Mouse (Mus musculus) embryonic stem cell, embryonic (primary cell): Measurements from ENCODE around the gene Entpd2.

Experiments
- CTCF ChIA-PET, 4 experiments: fragments of 300-600 bp in 2 of 4; fragments of 350-600 bp in 2 of 4; sonication (Branson Sonifier 250); formaldehyde crosslinking; loops; one replicate each; lab custom pipeline; 2022; ENCODE audit warnings: inconsistent platforms in 2 of 4; lab: Charles Lee
- POLR2A ChIA-PET, 4 experiments: fragments of 300-600 bp in 2 of 4; fragments of 350-600 bp in 2 of 4; sonication (Branson Sonifier 250); formaldehyde crosslinking; loops; one replicate each; lab custom pipeline; 2022; ENCODE audit warnings: antibody characterized with exemption in 4 of 4, inconsistent platforms in 1 of 4; lab: Charles Lee

Gene Entpd2

GRCm38 (mm10) chr2:25371764-25372643 lies 23.7 kb upstream of the Entpd2 start, which contains the start of gene Sapcd2:
Gene Sapcd2, plus strand, starts transcription at chr2:25372321.
- CTCF ChIA-PET, result interaction anchor here (0.5 to 2.7 kb wide), 25 partner anchors 18 to 209 kb away, joined by 3 to 17 read pairs (median 4); partner anchors contain the start of genes Abca2 (in 1 of the 4), Ajm1 (in 1 of the 4), Entpd2 (in 1 of the 4) and Tubb4b (in 1 of the 4)

GRCm38 (mm10) chr2:25372644-25373391 lies 22.9 kb upstream of the Entpd2 start:
- ChIA-PET CTCF (interaction anchor here (0.5 to 4.1 kb wide), 26 partner anchors 17 to 208 kb away, joined by 3 to 26 read pairs (median 4); partner anchors contain the start of genes Abca2 (in 1 of the 4), Ajm1 (in 1 of the 4), Entpd2 (in 1 of the 4) and Npdc1 (in 1 of the 4)), POLR2A (interaction anchor here in 3 of 4 experiments (0.5 to 11.6 kb wide), 84 partner anchors 8 to 611 kb away, joined by 3 to 146 read pairs (median 5); partner anchors contain the start of genes Anapc2 (in 2 of the 3), Cysrt1 (in 2 of the 3), Edf1 (in 2 of the 3) and Entpd2 (in 2 of the 3))

More at GRCm38 (mm10) chr2:25371764-25372643, 23.7 kb upstream of the Entpd2 start, which contains the start of gene Sapcd2:
- POLR2A ChIA-PET, result interaction anchor here in 3 of 4 experiments (0.5 to 11.6 kb wide), 90 partner anchors 9 to 611 kb away, joined by 3 to 146 read pairs (median 4); partner anchors contain the start of genes Anapc2 (in 2 of the 3), Cysrt1 (in 2 of the 3), Edf1 (in 2 of the 3) and Entpd2 (in 2 of the 3)

- ChIA-PET POLR2A (interaction anchor here in 3 of 4 experiments (1.5 to 11.6 kb wide), 17 partner anchors 8 to 210 kb away, joined by 4 to 146 read pairs (median 17); partner anchors contain the start of genes Entpd2 (in 2 of the 3), Uap1l1 (in 2 of the 3), Anapc2 (in 1 of the 3) and Ssna1 (in 1 of the 3)), CTCF (interaction anchor here in 3 of 4 experiments (1.0 to 4.1 kb wide), 6 partner anchors 23 to 145 kb away, joined by 3 to 26 read pairs (median 4); partner anchors contain the start of gene Npdc1 (in 1 of the 3))
Observed at GRCm38 (mm10) chr2:25373431-25373830, 22.2 kb upstream of the Entpd2 start.

- CTCF ChIA-PET, result interaction anchor here (0.6 to 4.1 kb wide), 43 partner anchors 8 to 282 kb away, joined by 3 to 28 read pairs (median 4); partner anchors contain the start of genes Entpd2 (in 3 of the 4), Abca2 (in 2 of the 4), Anapc2 (in 2 of the 4) and Ssna1 (in 2 of the 4)
- POLR2A ChIA-PET, result interaction anchor here (0.6 to 11.6 kb wide), 34 partner anchors 9 to 190 kb away, joined by 3 to 146 read pairs (median 4); partner anchors contain the start of genes Anapc2 (in 2 of the 4), Dpp7 (in 2 of the 4), Entpd2 (in 2 of the 4) and Ssna1 (in 2 of the 4)
Observed at GRCm38 (mm10) chr2:25376589-25376988, 19.1 kb upstream of the Entpd2 start.

- POLR2A ChIA-PET, result interaction anchor here in 3 of 4 experiments (0.5 to 6.6 kb wide), 5 partner anchors 9 to 822 kb away, joined by 3 to 43 read pairs (median 5); partner anchors contain the start of genes Entpd2 (in 1 of the 3) and Sapcd2 (in 1 of the 3)
- CTCF ChIA-PET, result interaction anchor here (0.6 to 1.6 kb wide), 5 partner anchors 8 to 106 kb away, joined by 3 to 5 read pairs (median 3); no protein-coding TSS in a partner anchor
Observed at GRCm38 (mm10) chr2:25384492-25384891, 11.2 kb upstream of the Entpd2 start.

- CTCF ChIA-PET, result interaction anchor here in 3 of 4 experiments (0.8 to 3.2 kb wide), 5 partner anchors 9 to 35 kb away, joined by 4 to 15 read pairs (median 9); no protein-coding TSS in a partner anchor
- POLR2A ChIA-PET, result interaction anchor here in 2 of 4 experiments (0.8 to 6.8 kb wide), 7 partner anchors 9 to 130 kb away, joined by 3 to 43 read pairs (median 4); partner anchors contain the start of gene Sapcd2 (in 1 of the 2)
Observed at GRCm38 (mm10) chr2:25391266-25391665, 4.4 kb upstream of the Entpd2 start.

GRCm38 (mm10) chr2:25394281-25395221 lies 1.1 kb upstream of the Entpd2 start:
- ChIA-PET POLR2A (interaction anchor here in 3 of 4 experiments (0.5 to 6.8 kb wide), 11 partner anchors 13 to 459 kb away, joined by 3 to 43 read pairs (median 4); partner anchors contain the start of genes Arrdc1 (in 1 of the 3), Fut7 (in 1 of the 3) and Tubb4b (in 1 of the 3)), CTCF (interaction anchor here (0.6 to 4.4 kb wide), 9 partner anchors 8 to 187 kb away, joined by 3 to 17 read pairs (median 3); partner anchors contain the start of genes Abca2 (in 1 of the 4), Ajm1 (in 1 of the 4) and Sapcd2 (in 1 of the 4))

GRCm38 (mm10) chr2:25396597-25396983 lies 916 bp downstream of the Entpd2 start:
- ChIA-PET CTCF (interaction anchor here (0.6 to 4.4 kb wide), 18 partner anchors 14 to 195 kb away, joined by 3 to 17 read pairs (median 4); partner anchors contain the start of genes Abca2 (in 2 of the 4), Ajm1 (in 1 of the 4), Sapcd2 (in 1 of the 4) and Traf2 (in 1 of the 4)), POLR2A (interaction anchor here (0.6 to 6.8 kb wide), 34 partner anchors 8 to 216 kb away, joined by 3 to 43 read pairs (median 5); partner anchors contain the start of genes Sapcd2 (in 3 of the 4), Tubb4b (in 2 of the 4), AL732309.1 (in 1 of the 4) and Anapc2 (in 1 of the 4))

- CTCF ChIA-PET, result interaction anchor here in 3 of 4 experiments (0.6 to 4.4 kb wide), 12 partner anchors 14 to 181 kb away, joined by 3 to 17 read pairs (median 4); partner anchors contain the start of genes Abca2 (in 1 of the 3) and Traf2 (in 1 of the 3)
- POLR2A ChIA-PET, result interaction anchor here in 3 of 4 experiments (1.0 to 6.8 kb wide), 20 partner anchors 11 to 201 kb away, joined by 3 to 43 read pairs (median 6); partner anchors contain the start of genes Sapcd2 (in 2 of the 3), Tubb4b (in 2 of the 3), AL732309.1 (in 1 of the 3) and Anapc2 (in 1 of the 3)
Observed at GRCm38 (mm10) chr2:25397010-25397409, 1.3 kb downstream of the Entpd2 start.

- POLR2A ChIA-PET, result interaction anchor here in 2 of 4 experiments (1.4 to 6.8 kb wide), 5 partner anchors 16 to 26 kb away, joined by 4 to 43 read pairs (median 17); partner anchors contain the start of gene Sapcd2 (in 2 of the 2)
- CTCF ChIA-PET, result interaction anchor here in 2 of 4 experiments (0.6 to 4.4 kb wide), 4 partner anchors 21 to 158 kb away, joined by 3 to 17 read pairs (median 4); no protein-coding TSS in a partner anchor
Observed at GRCm38 (mm10) chr2:25398065-25398464, 2.4 kb downstream of the Entpd2 start.

- ChIA-PET CTCF (interaction anchor here in 3 of 4 experiments (0.6 to 3.0 kb wide), 3 partner anchors 24 to 127 kb away, joined by 3 to 26 read pairs (median 8); partner anchors contain the start of gene Lrrc26 (in 1 of the 3)), POLR2A (interaction anchor here in 1 of 4 experiments (2.6 kb wide), 1 partner anchor 27 kb away, joined by 10 read pairs; the partner anchor contains the start of gene Sapcd2)
Observed at GRCm38 (mm10) chr2:25399051-25399450, 3.4 kb downstream of the Entpd2 start, which contains the start of gene Npdc1. Gene Npdc1, plus strand, starts transcription at chr2:25399351.

- POLR2A ChIA-PET, result interaction anchor here in 3 of 4 experiments (0.6 to 2.6 kb wide), 29 partner anchors 9 to 219 kb away, joined by 3 to 17 read pairs (median 4); partner anchors contain the start of genes Sapcd2 (in 2 of the 3), Anapc2 (in 1 of the 3), Dpp7 (in 1 of the 3) and Nrarp (in 1 of the 3)
Observed at GRCm38 (mm10) chr2:25400291-25400690, 4.6 kb downstream of the Entpd2 start.

GRCm38 (mm10) chr2:25400764-25401163 lies 5.1 kb downstream of the Entpd2 start:
- CTCF ChIA-PET, result interaction anchor here (0.6 to 3.0 kb wide), 67 partner anchors 9 to 1754 kb away, joined by 3 to 28 read pairs (median 4); partner anchors contain the start of genes Abca2 (in 3 of the 4), Nrarp (in 2 of the 4), Sapcd2 (in 2 of the 4) and Tprn (in 2 of the 4)

More at GRCm38 (mm10) chr2:25400291-25400690, 4.6 kb downstream of the Entpd2 start:
- CTCF ChIA-PET, result interaction anchor here (0.6 to 3.0 kb wide), 66 partner anchors 9 to 1754 kb away, joined by 3 to 28 read pairs (median 4); partner anchors contain the start of genes Abca2 (in 3 of the 4), Nrarp (in 2 of the 4), Sapcd2 (in 2 of the 4) and Tprn (in 2 of the 4)

More at GRCm38 (mm10) chr2:25400764-25401163, 5.1 kb downstream of the Entpd2 start:
- POLR2A ChIA-PET, result interaction anchor here in 3 of 4 experiments (0.6 to 2.6 kb wide), 29 partner anchors 9 to 220 kb away, joined by 3 to 17 read pairs (median 4); partner anchors contain the start of genes Sapcd2 (in 3 of the 3), Anapc2 (in 1 of the 3), Dpp7 (in 1 of the 3) and Nrarp (in 1 of the 3)
